Mouse (Mus musculus) limb, embryonic 14.5 days (tissue): Measurements from ENCODE around the gene Zfp106. TPM values are rescaled to one million over a fixed set of nuclear protein-coding genes. Genes with fewer than 3 reads are reported as not detected.

ENCODE experiments used
- ATAC-seq: fragments of 200-750 bp; cut with Nextera tagmentation; 2 replicates; pipeline ENCODE4 v1.8.0; 2017; ENCODE audit warnings: low read depth, moderate number of reproducible peaks, moderate TSS enrichment; ENCODE audit not compliant: low FRiP score
- DNase-seq: peaks from one replicate; pipeline ENCODE4 v3.0.0-alpha.2; 2015; ENCODE audit warnings: low spot score
- H3K27ac ChIP-seq: fragments of 300-500 bp; sonication (generic); replicated peaks from 2 replicates; pipeline ENCODE4 v1.5.1; 2014; ENCODE audit warnings: low read depth, mild to moderate bottlenecking, low read length, moderate library complexity, mixed read lengths
- H3K27me3 ChIP-seq: fragments of 300-500 bp; sonication (generic); 2 replicates; pipeline ENCODE4 v1.6.1; 2014; ENCODE audit warnings: low read length, mixed read lengths; ENCODE audit not compliant: control insufficient read depth, insufficient read depth
- H3K36me3 ChIP-seq: fragments of 300-500 bp; sonication (generic); 2 replicates; pipeline ENCODE4 v1.6.1; 2014; ENCODE audit warnings: mild to moderate bottlenecking, low read length, moderate library complexity, mixed read lengths; ENCODE audit not compliant: control insufficient read depth, insufficient read depth
- H3K4me1 ChIP-seq: fragments of 300-500 bp; sonication (generic); 2 replicates; pipeline ENCODE4 v1.6.1; 2014; ENCODE audit warnings: antibody characterized with exemption, low read length, mixed read lengths; ENCODE audit not compliant: control insufficient read depth, insufficient read depth
- H3K4me2 ChIP-seq: fragments of 300-500 bp; sonication (generic); replicated peaks from 2 replicates; pipeline ENCODE4 v1.6.1; 2014; ENCODE audit warnings: low read depth, mild to moderate bottlenecking, low read length, moderate library complexity; ENCODE audit not compliant: severe bottlenecking
- H3K4me3 ChIP-seq: fragments of 300-500 bp; sonication (generic); replicated peaks from 2 replicates; pipeline ENCODE4 v1.5.1; 2014; ENCODE audit warnings: low read length
- H3K9ac ChIP-seq: fragments of 300-500 bp; sonication (generic); 2 replicates; pipeline ENCODE4 v1.6.1; 2014; ENCODE audit warnings: mild to moderate bottlenecking, low read depth, low read length, moderate library complexity; ENCODE audit not compliant: severe bottlenecking
- H3K9me3 ChIP-seq: fragments of 300-500 bp; sonication (generic); 2 replicates; pipeline ENCODE4 v1.6.1; 2016; ENCODE audit warnings: low read length; ENCODE audit not compliant: control insufficient read depth
- POLR2A ChIP-seq: fragments of 200-500 bp; IDR thresholded peaks from 2 replicates; pipeline ENCODE4 v1.8.0; 2012; ENCODE audit warnings: inconsistent platforms, mild to moderate bottlenecking, moderate library complexity, borderline replicate concordance; ENCODE audit not compliant: insufficient read depth, insufficient read length; ENCODE audit errors: extremely low read depth
- WGBS: fragments of 180-500 bp; shearing (Covaris S2); extraction: QIAGEN DNeasy Blood & Tissue Kit; methylation state at CpG from one replicate; pipeline ENCODE4 v1.1.7; 2014; 5-methylcytosine and 5-hydroxymethylcytosine counted together
- polyA plus RNA-seq, 2 experiments: library from polyadenylated mRNA; depleted of rRNA in 1 of 2; stranded (reverse) in 1 of 2; unstranded in 1 of 2; fragments of >200 nt; fragmentation: Nextera tagmentation in 1 of 2; extraction: Ambion mirVana in 1 of 2; gene quantifications; 2 replicates each; pipeline versions ENCODE4 v1.2.1 to v1.2.3; 2012 to 2014

Gene Zfp106
- polyA plus RNA-seq, 2 experiments = 58.0 to 61.1 TPM

- ATAC-seq (no peak), DNase-seq (no peak)
- H3K4me2 ChIP-seq = no peak overlapping the region
- H3K9ac ChIP-seq = 0 out of 2 replicates have a peak overlapping the region, but pooled peaks have one; percentile 2
- peaks cover 21% of the 10 kb centered on the region for H3K36me3 ChIP-seq
- H3K9me3 ChIP-seq = no peaks in the 10 kb centered on the region
- WGBS = 66% methylated on average over 13 of the region's 13 CpGs
- H3K27ac ChIP-seq = no peak overlapping the region
- H3K27me3 ChIP-seq = no peaks in the 10 kb centered on the region
- no peak overlapping the region for H3K4me3 ChIP-seq
- no peak for TF ChIP-seq POLR2A
- H3K4me1 ChIP-seq = no peaks in the 10 kb centered on the region
These were observed 61.6 kb downstream of the Zfp106 start for GRCm38 (mm10) chr2:120501931-120502604.

- no peak overlapping the region for H3K27ac ChIP-seq
- H3K9ac ChIP-seq = 0 out of 2 replicates have a peak overlapping the region, but pooled peaks have one; percentile 2
- DNase-seq (no peak), ATAC-seq (no peak)
- WGBS = 44% methylated on average over 17 of the region's 17 CpGs
- no peaks in the 10 kb centered on the region for H3K9me3 ChIP-seq
- no peak overlapping the region for H3K4me2 ChIP-seq
- H3K27me3 ChIP-seq = no peaks in the 10 kb centered on the region
- no peak overlapping the region for H3K4me3 ChIP-seq
- no peaks in the 10 kb centered on the region for H3K4me1 ChIP-seq
- no peak for TF ChIP-seq POLR2A
- H3K36me3 ChIP-seq = peaks cover 18% of the 10 kb centered on the region
These were observed 62.3 kb downstream of the Zfp106 start for GRCm38 (mm10) chr2:120501136-120501918.

GRCm38 (mm10) chr2:120499971-120500471 is 63.6 kb downstream of the Zfp106 start:
- Histone ChIP-seq H3K36me3 (peaks cover 7% of the 10 kb centered on the region; the same call in 1 of the 2 replicates), H3K4me3 (no peak overlapping the region), H3K27ac (0 out of 2 replicates have a peak overlapping the region, but pooled peaks have one; percentile 19), H3K9me3 (no peaks in the 10 kb centered on the region), H3K4me1 (no peaks in the 10 kb centered on the region), H3K9ac (no peak overlapping the region), H3K27me3 (no peaks in the 10 kb centered on the region), H3K4me2 (no peak overlapping the region)
- TF ChIP-seq POLR2A = no peak
- ATAC-seq = no peak
- DNase-seq = no peak
- 56% methylated on average over 6 of the region's 6 CpGs for WGBS

GRCm38 (mm10) chr2:120496511-120496910 is 67.1 kb downstream of the Zfp106 start:
- Histone ChIP-seq H3K27ac (no peak overlapping the region), H3K36me3 (no peaks in the 10 kb centered on the region), H3K4me1 (no peaks in the 10 kb centered on the region), H3K27me3 (no peaks in the 10 kb centered on the region), H3K4me3 (no peak overlapping the region), H3K9me3 (no peaks in the 10 kb centered on the region), H3K9ac (no peak overlapping the region), H3K4me2 (no peak overlapping the region)
- no peak for TF ChIP-seq POLR2A
- DNase-seq (no peak), ATAC-seq (no peak)
- WGBS = 58% methylated on average over 3 of the region's 3 CpGs

- no peak overlapping the region for H3K4me2 ChIP-seq
- H3K9ac ChIP-seq = no peak overlapping the region
- ATAC-seq (peak; percentile 44; the same call in 1 of the 2 replicates), DNase-seq (no peak)
- H3K27me3 ChIP-seq = no peaks in the 10 kb centered on the region
- no peaks in the 10 kb centered on the region for H3K36me3 ChIP-seq
- H3K4me3 ChIP-seq = no peak overlapping the region
- H3K27ac ChIP-seq = no peak overlapping the region
- no peak for TF ChIP-seq POLR2A
- no peaks in the 10 kb centered on the region for H3K4me1 ChIP-seq
- WGBS = 62% methylated on average over 4 of the region's 4 CpGs
- no peaks in the 10 kb centered on the region for H3K9me3 ChIP-seq
These were observed 70.4 kb downstream of the Zfp106 start for GRCm38 (mm10) chr2:120493254-120493653.
